Mouse (Mus musculus): ENCODE measurements at regions not wholly inside any gene's neighbourhood (a gene's known extent, or its start where the extent isn't known, plus 50 kb on each side); places are given as distances from the start of the nearest gene placed in this dataset.

DNA sequence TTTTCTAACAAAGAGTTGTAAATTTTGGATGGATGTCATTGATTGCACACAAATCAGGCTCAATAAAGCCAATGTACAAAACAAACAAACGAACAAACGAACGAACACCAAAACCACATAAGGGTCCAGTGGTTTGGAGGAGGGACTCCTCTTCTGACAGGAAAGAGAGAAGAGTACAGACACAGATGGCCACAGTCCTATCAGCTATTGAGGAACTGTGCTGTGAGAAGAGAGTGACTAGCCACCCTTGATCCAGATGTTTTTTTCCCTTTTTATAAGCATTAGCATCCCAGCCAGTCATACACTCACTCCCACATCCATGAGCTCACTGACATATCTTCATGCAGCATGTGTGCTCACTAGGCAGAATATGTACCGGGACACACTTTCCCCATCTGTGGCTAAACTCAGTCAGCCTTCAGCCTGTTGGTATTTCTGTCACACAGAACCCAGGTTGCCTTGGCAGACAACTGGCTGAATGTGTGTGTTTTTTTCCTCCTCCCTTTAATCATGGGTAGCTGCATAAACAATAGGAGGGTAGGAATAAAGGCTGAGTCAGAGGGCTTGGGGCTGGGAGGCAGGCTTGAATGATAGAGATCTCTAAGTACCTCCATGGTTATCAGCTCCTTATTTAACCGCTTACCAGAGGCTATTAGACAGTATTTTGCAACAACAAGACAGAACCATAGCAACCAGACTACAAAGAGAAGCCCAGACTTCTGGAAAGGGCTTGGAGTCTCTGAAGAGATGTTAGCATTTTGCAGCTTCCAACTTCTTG, 159.7 kb downstream of the Tmsb4x start:
- TF ChIP-seq CTCF (IDR thresholded peaks at IDR 0.05; ENCODE audit: low read depth) (no peak), EP300 (IDR thresholded peaks at IDR 0.05; ENCODE audit: low read depth) (no peak)

Data from heart, postnatal 0 days (tissue).